Mouse (Mus musculus): Measurements from ENCODE around the gene 1700037H04Rik.

DNA sequence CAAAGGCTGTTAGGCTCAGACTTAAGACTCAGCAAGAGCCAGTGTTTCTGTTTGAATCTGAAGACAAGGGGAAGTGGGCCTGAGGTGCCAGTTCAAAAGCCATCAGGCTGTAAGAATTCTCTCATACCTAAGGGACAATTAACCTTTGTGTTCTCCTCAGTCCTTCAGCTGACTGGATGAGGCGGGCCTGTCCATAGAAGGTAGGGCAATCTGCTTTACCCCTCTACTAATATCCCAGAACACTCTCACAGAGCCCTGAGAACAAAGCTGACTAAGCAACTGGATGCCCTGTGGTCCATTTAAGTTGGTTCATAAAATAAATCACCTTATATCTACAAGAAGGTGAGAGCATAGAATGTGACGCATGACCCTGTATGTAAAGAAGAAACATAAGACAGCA lies 6.3 kb upstream of the 1700037H04Rik start:
- TF ChIP-seq CTCF (IDR thresholded peaks at IDR 0.05; ENCODE audit: control insufficient read depth, insufficient read depth, insufficient read length) (no peak), CEBPB (IDR thresholded peaks at IDR 0.05; ENCODE audit: low read depth) (no peak)
